Mouse (Mus musculus) heart, embryonic 16.5 days (tissue): Measurements from ENCODE around the gene Xrra1. TPM values are rescaled to one million over a fixed set of nuclear protein-coding genes. Genes with fewer than 3 reads are reported as not detected.

Experiments
- ATAC-seq: fragments of 200-750 bp; cut with Nextera tagmentation; replicated peaks from 2 replicates; pipeline ENCODE4 v1.8.0; 2017; ENCODE audit warnings: moderate number of reproducible peaks; ENCODE audit not compliant: insufficient read depth, low FRiP score; ENCODE audit errors: extremely low read depth
- H3K27ac ChIP-seq: fragments of 300-500 bp; sonication (generic); 2 replicates; pipeline ENCODE4 v1.5.1; 2014; ENCODE audit warnings: mild to moderate bottlenecking, low read length, control low read depth, moderate library complexity
- H3K27me3 ChIP-seq: fragments of 300-500 bp; sonication (generic); 2 replicates; pipeline ENCODE4 v1.6.1; 2014; ENCODE audit warnings: low read length, mixed read lengths; ENCODE audit not compliant: control insufficient read depth, insufficient read depth
- H3K36me3 ChIP-seq: fragments of 300-500 bp; sonication (generic); 2 replicates; pipeline ENCODE4 v1.6.1; 2014; ENCODE audit not compliant: control insufficient read depth, insufficient read depth
- H3K4me1 ChIP-seq: fragments of 300-500 bp; sonication (generic); 2 replicates; pipeline ENCODE4 v1.6.1; 2014; ENCODE audit warnings: low read length, mixed read lengths; ENCODE audit not compliant: control insufficient read depth, insufficient read depth
- H3K4me2 ChIP-seq: fragments of 300-500 bp; sonication (generic); 2 replicates; pipeline ENCODE4 v1.6.1; 2014; ENCODE audit warnings: low read depth, mild to moderate bottlenecking, control low read depth, low read length
- H3K4me3 ChIP-seq: fragments of 300-500 bp; sonication (generic); 2 replicates; pipeline ENCODE4 v1.5.1; 2014; ENCODE audit warnings: mild to moderate bottlenecking, control low read depth, low read length
- H3K9ac ChIP-seq: fragments of 300-500 bp; sonication (generic); 2 replicates; pipeline ENCODE4 v1.6.1; 2014; ENCODE audit warnings: low read length, control low read depth
- H3K9me3 ChIP-seq: fragments of 300-500 bp; sonication (generic); replicated peaks from 2 replicates; pipeline ENCODE4 v1.6.1; 2016; ENCODE audit warnings: low read length; ENCODE audit not compliant: control insufficient read depth
- WGBS: fragments of 180-500 bp; shearing (Covaris S2); extraction: QIAGEN DNeasy Blood & Tissue Kit; methylation state at CpG from one replicate; pipeline ENCODE4 v1.1.7; 2014; 5-methylcytosine and 5-hydroxymethylcytosine counted together
- polyA plus RNA-seq: library from polyadenylated mRNA; unstranded; fragments of >200 nt; fragmentation: Nextera tagmentation; extraction: Ambion mirVana; gene quantifications from 2 replicates; pipeline ENCODE4 v1.2.1, GENCODE M21; 2015

The Xrra1 gene
- polyA plus RNA-seq, 1 experiment from 2014 or later, result 0.46 TPM

GRCm38 (mm10) chr7:99887230-99887735 is 28.4 kb downstream of the Xrra1 start:
- H3K36me3 ChIP-seq, result no peaks in the 10 kb centered on the region
- ATAC-seq, result no peak
- no peak overlapping the region for H3K27ac ChIP-seq
- no peaks in the 10 kb centered on the region for H3K27me3 ChIP-seq
- no peak overlapping the region for H3K4me3 ChIP-seq
- H3K9ac ChIP-seq, result no peak overlapping the region
- no peaks in the 10 kb centered on the region for H3K9me3 ChIP-seq
- WGBS, result 68% methylated on average over 2 of the region's 2 CpGs
- H3K4me1 ChIP-seq, result no peaks in the 10 kb centered on the region
- H3K4me2 ChIP-seq, result no peak overlapping the region

GRCm38 (mm10) chr7:99887743-99888142 is 28.8 kb downstream of the Xrra1 start:
- H3K4me2 ChIP-seq, result no peak overlapping the region
- H3K27ac ChIP-seq, result no peak overlapping the region
- no peak overlapping the region for H3K4me3 ChIP-seq
- H3K9ac ChIP-seq, result no peak overlapping the region
- ATAC-seq, result no peak
- H3K4me1 ChIP-seq, result no peaks in the 10 kb centered on the region
- no peaks in the 10 kb centered on the region for H3K27me3 ChIP-seq
- no peaks in the 10 kb centered on the region for H3K36me3 ChIP-seq
- no peaks in the 10 kb centered on the region for H3K9me3 ChIP-seq

GRCm38 (mm10) chr7:99889175-99889880 is 30.4 kb downstream of the Xrra1 start:
- Histone ChIP-seq H3K9ac (no peak overlapping the region), H3K27me3 (no peaks in the 10 kb centered on the region), H3K27ac (no peak overlapping the region), H3K4me3 (no peak overlapping the region), H3K4me2 (no peak overlapping the region), H3K4me1 (no peaks in the 10 kb centered on the region), H3K9me3 (no peaks in the 10 kb centered on the region), H3K36me3 (no peaks in the 10 kb centered on the region)
- no peak for ATAC-seq
- 39% methylated on average over 10 of the region's 10 CpGs for WGBS

GRCm38 (mm10) chr7:99890168-99890755 is 31.3 kb downstream of the Xrra1 start:
- Histone ChIP-seq H3K4me2 (no peak overlapping the region), H3K9ac (no peak overlapping the region), H3K36me3 (no peaks in the 10 kb centered on the region), H3K27me3 (no peaks in the 10 kb centered on the region), H3K27ac (no peak overlapping the region), H3K9me3 (no peaks in the 10 kb centered on the region), H3K4me1 (no peaks in the 10 kb centered on the region), H3K4me3 (no peak overlapping the region)
- WGBS, result 64% methylated on average over 3 of the region's 3 CpGs
- ATAC-seq, result no peak

- H3K27ac ChIP-seq, result no peak overlapping the region
- WGBS, result 42% methylated on average over 3 of the region's 3 CpGs
- H3K9me3 ChIP-seq, result no peaks in the 10 kb centered on the region
- H3K4me1 ChIP-seq, result no peaks in the 10 kb centered on the region
- ATAC-seq, result no peak
- H3K9ac ChIP-seq, result no peak overlapping the region
- H3K4me2 ChIP-seq, result no peak overlapping the region
- H3K4me3 ChIP-seq, result no peak overlapping the region
- no peaks in the 10 kb centered on the region for H3K36me3 ChIP-seq
- no peaks in the 10 kb centered on the region for H3K27me3 ChIP-seq
These were observed 32.6 kb downstream of the Xrra1 start for GRCm38 (mm10) chr7:99891471-99891870.

- Histone ChIP-seq H3K36me3 (no peaks in the 10 kb centered on the region), H3K4me1 (no peaks in the 10 kb centered on the region), H3K4me3 (no peak overlapping the region), H3K9me3 (no peaks in the 10 kb centered on the region), H3K27me3 (no peaks in the 10 kb centered on the region), H3K27ac (no peak overlapping the region), H3K4me2 (no peak overlapping the region), H3K9ac (no peak overlapping the region)
- no peak for ATAC-seq
- 80% methylated on average over 2 of the region's 2 CpGs for WGBS
These were observed 33.4 kb downstream of the Xrra1 start for GRCm38 (mm10) chr7:99892351-99892750.

- WGBS, result 79% methylated on average over 3 of the region's 3 CpGs
- Histone ChIP-seq H3K27me3 (no peaks in the 10 kb centered on the region), H3K9me3 (no peaks in the 10 kb centered on the region), H3K36me3 (no peaks in the 10 kb centered on the region), H3K4me3 (no peak overlapping the region), H3K27ac (no peak overlapping the region), H3K9ac (no peak overlapping the region), H3K4me2 (no peak overlapping the region), H3K4me1 (no peaks in the 10 kb centered on the region)
- no peak for ATAC-seq
These were observed 35.1 kb downstream of the Xrra1 start for GRCm38 (mm10) chr7:99893967-99894366.

GRCm38 (mm10) chr7:99894478-99894877 is 35.6 kb downstream of the Xrra1 start:
- H3K4me3 ChIP-seq, result no peak overlapping the region
- H3K9ac ChIP-seq, result no peak overlapping the region
- H3K9me3 ChIP-seq, result no peaks in the 10 kb centered on the region
- no peak overlapping the region for H3K27ac ChIP-seq
- no peak overlapping the region for H3K4me2 ChIP-seq
- no peaks in the 10 kb centered on the region for H3K27me3 ChIP-seq
- no peaks in the 10 kb centered on the region for H3K36me3 ChIP-seq
- no peak for ATAC-seq
- no peaks in the 10 kb centered on the region for H3K4me1 ChIP-seq
- WGBS, result 87% methylated on average over 6 of the region's 6 CpGs

- H3K27ac ChIP-seq, result no peak overlapping the region
- no peaks in the 10 kb centered on the region for H3K36me3 ChIP-seq
- H3K4me1 ChIP-seq, result no peaks in the 10 kb centered on the region
- no peak overlapping the region for H3K4me3 ChIP-seq
- no peak overlapping the region for H3K9ac ChIP-seq
- no peaks in the 10 kb centered on the region for H3K9me3 ChIP-seq
- no peaks in the 10 kb centered on the region for H3K27me3 ChIP-seq
- no peak overlapping the region for H3K4me2 ChIP-seq
- no peak for ATAC-seq
- WGBS, result 70% methylated on average over 4 of the region's 4 CpGs
These were observed 38.0 kb downstream of the Xrra1 start for GRCm38 (mm10) chr7:99896905-99897304.
